Mouse (Mus musculus) right cerebral cortex, adult 2 months (tissue): ENCODE measurements around the gene Ttc16.
A peak's percentile ranks its signal among the peaks of the same experiment; 100 is the strongest.

Source experiments
- DNase-seq, 2 experiments: peaks; one replicate each; pipeline ENCODE4 v3.0.0; 2021 to 2022; ENCODE audit warnings: low spot score in 2 of 2

The Ttc16 gene

DNA sequence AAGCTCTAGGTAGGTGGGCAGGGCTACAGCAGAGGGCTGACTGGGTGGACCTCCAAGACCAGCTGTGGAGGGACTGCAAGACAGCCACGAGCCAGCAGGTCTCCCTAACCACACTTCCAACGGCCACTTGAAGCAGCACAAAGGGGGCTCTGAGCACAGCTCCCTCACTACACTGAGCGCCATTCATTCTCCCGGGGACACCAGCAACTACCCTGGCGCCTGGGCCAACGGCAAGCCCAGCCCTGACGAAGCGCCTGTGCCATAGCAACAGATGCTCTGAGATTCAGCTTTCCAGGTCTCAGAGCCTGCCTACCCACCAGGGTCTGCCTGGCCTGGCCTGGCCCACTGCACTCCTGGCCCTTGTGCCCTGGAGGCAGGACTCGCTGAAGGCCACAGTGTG is 56.7 kb downstream of the Ttc16 start:
- DNase-seq, result no peak

DNA sequence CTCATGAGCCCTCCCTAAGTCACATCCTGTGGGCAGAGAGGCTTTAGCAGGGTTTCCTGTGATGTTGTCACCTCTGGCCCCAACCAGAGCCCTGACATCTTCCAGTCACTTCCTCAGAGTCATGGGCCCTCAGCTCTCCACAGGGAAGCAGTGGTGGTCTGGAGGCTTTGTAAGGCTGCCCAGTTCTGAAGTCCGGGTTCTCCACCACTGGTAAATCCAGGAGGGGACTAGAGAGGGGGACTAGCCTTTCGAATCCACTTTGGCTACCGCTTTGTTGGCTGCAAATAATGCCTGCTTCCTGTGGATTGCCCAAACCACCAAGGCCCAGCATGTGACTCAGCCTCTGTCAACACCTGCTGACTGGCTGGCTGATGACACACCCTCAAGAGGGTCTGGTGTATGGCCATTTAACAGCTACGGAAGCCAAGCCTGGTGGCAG is 60.4 kb downstream of the Ttc16 start:
- DNase-seq, result no peak

DNA sequence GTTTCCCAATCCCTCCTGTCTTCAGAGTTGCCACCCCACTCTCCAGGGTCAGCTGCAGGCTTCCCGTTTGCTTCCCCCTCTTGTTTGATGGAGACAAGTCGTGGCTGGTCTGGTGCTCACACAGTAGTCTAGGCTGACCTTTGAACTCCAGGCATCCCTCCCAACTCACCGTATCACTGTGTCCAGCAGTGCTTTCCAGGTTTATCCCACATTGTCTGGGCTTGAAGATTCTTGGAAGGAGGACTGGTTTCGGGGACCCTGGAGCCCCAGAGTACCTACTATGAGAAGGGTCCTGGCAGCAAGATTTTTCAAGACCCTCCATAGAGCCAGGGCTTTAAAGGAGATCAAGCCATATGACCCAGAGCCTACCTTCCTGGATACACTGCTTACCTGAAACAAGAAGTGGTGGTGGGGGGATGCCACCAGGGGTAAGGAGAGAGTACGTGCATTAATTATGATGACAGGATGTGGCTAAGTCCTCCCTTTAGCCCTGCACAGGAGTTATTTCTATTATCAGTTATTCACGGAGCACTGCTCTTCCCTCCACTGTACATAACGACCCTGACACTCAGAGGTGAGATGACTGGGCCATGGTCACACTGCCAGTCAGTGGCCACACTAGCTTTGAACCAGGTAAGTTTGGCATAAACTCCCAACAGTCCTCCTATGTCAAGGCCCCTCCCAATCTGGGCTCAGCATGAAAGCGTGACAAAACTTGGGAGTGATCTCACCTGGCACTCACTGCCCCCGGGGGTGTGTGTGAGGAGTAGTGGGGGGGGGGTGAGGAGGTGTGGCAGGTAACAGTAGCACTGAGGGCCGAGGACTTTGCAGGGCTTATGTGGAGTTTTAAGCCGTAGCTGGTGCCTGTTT is 61.1 kb downstream of the Ttc16 start:
- no peak for DNase-seq

DNA sequence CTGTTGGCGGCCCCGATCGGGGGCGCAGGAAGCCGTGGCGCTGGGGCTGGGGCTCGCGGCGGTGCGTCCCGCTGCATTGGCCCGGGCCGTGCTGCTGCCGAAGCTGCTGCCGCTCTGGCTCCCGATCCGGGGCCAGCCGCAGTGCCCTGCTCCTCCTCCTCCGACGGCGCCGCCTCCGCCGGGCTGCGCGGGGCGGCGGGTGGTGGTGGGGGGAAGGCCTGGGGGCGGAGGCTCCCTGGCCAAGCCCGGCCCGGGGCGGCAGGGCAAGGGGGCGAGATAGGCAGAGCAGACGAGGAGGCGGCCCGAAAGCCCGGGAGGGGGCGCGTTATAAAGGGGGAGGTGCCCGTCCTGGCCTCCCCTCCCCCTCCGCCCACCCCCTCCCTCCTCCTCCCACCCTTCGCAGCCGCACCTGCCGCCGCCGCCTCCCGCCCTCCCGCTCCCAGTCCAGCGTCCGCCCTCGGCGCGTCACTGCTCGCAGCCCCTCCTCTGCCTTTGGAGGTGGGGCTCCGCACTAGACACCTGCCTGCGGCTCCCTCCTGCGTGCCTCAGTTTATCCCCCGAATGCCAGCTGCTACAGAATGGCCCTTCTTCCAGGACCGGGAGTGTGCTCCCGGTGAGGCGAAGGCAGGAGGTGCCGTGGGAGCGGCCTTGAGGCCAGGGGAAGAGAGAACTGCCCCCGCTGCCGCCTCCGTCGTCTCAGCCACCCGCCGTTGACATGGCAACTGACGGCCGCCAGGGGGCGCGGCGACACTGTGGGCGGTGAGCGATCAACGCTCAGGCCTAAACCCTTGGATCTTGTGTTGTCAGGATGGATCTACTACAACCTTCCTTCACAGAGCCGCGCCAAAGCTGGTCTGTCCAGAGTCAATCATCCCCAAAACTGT is 62.3 kb downstream of the Ttc16 start, which contains the start of gene Cdk9:
TSS of gene Cdk9 (minus strand) at position 143 of the 884 bp plus-strand sequence.
- DNase-seq, result peak; percentile 92 to 94

DNA sequence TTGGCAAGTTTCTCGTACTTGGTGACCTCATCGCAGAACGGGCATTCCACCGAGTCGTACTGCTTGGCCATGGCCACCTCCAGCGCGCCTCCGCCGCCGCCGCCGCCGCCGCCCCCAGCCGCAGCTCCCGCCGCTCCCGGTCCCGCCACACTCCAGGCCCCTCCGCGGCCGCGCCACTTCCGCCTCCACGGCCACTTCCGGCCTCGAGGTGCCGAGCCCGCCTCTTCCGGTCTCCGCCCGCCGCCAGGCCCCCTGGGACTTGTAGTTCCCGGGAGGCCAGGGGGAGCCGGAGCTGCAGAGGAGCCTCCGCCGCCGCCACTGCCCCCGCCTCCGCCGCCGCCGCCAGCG is 62.9 kb downstream of the Ttc16 start:
- DNase-seq, result peak; percentile 90 to 91

DNA sequence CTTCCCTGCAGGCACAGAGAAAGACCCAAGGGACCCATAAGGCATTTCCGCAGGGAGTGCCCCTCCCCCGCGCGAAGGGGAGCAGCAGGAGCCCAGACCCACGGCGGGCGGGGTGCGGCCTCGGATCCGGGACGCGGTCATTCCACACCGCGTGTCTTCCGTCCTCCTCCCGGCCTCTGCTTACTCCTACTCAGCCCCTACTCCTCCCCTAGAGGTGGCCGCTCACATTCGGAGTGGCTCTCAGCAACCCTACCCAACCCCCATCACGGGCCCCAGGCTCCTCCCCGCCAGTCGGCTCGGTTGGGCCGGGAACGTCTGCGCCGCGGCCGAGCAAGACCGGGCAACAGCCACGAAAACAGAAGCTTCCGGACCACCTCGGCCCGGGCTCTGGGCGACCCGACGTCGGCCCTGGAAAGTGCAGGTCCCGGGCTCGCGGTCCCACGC is 63.3 kb downstream of the Ttc16 start:
- peak in 1 of 2 experiments; percentile 39 for DNase-seq

DNA sequence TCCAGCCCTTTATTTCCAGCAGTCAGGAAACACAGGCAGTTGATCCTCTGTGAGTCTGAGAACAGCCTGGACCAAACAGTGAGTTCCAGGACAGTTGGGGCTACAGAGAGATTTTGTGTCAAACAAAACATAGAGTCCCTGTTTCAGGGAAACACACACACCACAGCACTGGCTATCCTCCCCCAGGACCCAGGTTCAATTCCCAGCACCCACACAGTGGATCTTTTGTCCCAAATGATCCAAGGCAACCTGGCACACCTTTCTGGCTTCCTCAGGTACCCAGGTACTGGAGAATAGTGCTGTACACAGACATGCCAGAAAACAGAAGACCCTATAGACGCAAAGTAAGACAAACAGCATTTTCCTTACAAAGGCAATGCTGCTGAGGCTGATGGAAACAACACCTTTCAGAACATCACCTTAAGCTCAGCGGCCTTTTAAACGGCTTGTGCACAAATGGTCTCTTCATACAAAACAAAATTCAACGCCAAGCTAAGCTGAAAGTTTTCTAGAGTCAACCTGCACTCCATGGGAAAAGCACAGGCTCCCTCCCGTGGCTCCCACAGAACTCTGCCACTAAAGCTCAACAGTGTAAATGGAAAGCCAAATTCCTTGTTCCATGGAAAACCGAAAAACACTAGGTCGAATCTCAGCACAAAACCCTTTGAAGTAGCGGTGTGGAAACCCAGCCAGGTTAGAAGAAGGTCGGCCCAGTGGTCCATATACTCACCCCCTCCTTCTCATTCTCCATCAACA is 64.0 kb downstream of the Ttc16 start:
- no peak for DNase-seq

DNA sequence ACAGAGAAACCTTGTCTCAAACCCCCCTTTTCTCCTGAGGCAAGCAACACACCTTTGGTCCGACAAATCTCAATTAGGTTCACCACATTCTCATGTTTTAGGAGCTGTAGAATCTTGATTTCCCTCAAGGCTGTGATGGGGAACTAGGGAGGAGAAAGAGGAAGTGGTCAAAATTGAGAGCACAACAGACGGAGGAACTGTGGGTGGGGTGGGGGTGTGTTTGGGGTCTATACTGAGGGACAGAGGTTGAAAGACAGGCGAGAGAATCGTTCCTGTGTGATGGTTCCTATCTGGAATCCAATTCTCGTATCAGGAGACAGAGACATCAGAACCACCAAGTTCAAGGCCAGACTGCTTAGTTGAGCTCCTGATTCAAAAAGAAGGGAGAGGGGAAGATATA is 65.0 kb downstream of the Ttc16 start:
- DNase-seq, result no peak

DNA sequence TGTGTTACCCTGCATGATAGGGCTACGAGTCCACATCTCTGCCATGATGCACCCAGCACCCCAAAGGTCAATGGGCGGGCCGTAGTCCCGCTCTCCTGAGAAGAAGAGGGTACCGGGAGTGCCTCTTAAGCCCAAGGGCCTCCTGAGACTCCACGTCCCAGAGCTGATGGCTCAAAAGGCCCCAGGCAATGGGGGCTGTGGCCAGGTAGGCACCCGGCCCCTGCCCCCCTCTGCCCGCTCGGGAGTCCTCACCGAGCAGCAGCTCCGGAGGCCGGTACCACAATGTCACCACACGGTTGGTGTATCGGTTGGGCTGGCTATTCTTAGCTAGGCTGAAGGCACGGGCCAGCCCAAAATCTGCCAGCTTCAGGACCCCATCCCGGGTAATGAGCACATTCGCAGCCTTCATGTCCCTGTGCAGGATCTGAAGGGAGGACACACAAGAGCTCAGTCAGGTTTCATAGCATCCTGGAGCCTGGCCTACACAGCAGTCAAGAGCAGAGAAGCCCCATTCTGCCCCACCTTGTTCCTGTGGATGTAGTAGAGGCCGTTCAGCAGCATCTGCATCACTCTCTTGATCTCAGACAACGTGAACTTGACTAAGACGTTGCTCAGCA is 65.8 kb downstream of the Ttc16 start:
- no peak for DNase-seq

DNA sequence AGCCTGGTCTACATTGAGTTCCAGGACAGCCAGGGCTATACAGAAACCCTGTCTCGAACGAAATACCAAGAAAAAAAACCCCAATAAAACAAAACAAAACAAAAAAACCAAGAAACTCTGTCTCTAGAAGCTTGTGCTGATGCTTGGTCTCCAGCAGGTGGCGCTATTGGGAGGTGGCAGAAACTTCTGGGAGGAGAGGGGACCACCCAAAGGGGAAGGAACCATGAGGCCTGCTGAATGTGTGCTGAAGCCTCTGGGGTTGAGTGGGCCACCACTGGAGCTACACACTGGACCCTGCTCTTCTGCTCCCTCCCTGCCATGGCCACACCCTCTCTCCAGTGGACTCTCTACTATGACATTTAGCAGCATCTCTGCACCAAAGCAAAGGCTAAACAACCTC is 66.8 kb downstream of the Ttc16 start:
- no peak for DNase-seq
